Mouse (Mus musculus): ENCODE measurements around the gene Pick1.
"Not testable (repeated sequence)": the region's sequence is repeated elsewhere in the genome, so short reads cannot be mapped to it uniquely, and the experiment has no call there.

Pick1 gene

DNA sequence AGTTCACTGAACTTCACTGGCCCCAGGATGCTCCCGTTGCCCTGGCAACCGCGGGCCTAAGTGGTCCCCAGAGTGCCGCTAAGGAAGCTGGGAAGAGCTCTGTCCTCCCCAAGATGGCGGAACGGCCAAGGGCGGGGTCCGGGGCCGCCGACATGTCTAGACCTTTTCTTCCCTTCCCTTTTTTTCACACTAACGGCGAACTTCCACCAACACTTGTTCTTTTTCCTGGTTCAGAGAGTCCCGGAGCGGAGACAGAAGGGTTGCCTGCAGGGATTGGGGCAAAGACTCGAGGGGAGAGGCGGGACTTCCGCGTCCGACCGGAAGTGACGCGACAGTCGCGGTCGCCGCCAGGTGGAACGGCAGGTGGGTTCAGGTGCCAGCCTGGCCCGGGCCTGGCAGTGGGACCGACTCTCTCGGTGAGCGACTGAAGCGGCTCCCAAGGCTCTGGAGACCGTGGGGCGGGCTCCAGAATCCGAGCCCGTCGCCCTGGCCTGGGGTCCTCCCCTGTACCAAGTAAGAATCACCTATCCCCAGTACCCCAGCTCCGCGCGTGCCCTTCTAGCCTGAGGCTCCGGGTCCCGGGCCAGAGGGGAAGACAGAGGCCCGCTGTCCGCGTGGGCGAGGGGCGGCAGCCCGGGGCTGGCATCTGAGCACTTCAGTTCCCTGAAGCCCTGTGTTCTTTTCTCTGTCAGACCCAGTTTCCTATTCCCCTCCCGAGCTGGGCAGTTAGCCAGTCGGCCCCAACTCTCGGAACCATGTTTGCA is at the start of gene Pick1, which contains the start of gene Gm49486:
Pick1 (plus strand) TSS at position 116 of the 764 bp plus-strand sequence.
Gm49486 (plus strand) TSS at position 334 of the 764 bp plus-strand sequence.
- peak; percentile 92 for DNase-seq

- no peak for DNase-seq
Measured at GRCm38 (mm10) chr15:79185213-79185612, 43.8 kb upstream of the Pick1 start.

DNA sequence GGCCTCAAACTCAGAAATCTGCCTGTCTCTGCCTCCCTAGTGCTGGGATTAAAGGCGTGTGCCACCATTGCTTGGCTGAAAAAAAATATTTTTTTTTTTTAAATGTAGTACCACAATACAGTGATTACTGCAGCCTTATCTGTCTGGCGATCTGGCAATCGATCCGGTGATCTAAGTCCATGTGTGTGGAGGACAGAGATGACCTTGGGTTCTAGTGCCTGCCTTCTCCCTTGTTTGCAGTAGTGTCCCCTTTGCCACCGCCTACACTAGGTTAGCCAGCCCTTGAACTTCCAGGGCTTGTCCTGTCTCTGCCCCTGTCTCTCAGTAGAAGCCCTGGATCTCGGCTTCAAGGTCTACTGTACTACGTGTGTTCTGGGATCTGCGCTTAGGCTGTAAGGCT is 41.2 kb upstream of the Pick1 start:
- no peak for DNase-seq

DNA sequence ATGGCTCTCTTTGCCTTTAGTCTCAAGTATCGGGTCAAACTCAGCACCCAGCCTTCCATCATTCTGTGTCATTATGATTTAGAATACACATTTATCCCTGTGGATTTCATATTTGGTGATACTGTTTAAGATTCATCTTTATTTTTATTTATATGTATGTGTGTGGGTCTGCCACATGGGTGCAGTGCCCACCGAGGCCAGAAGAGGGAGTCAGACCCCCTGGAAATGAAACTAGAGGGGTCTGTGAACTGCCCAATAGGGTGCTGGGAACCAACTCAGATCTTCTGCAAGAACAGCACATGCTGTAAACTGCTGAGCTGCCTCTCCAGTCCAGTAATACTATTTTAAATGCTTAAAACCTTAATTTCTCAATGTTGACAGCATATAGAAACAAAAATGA is 37.5 kb upstream of the Pick1 start:
- no peak for DNase-seq

GRCm38 (mm10) chr15:79192450-79192849 is 36.5 kb upstream of the Pick1 start:
- no peak for DNase-seq

DNA sequence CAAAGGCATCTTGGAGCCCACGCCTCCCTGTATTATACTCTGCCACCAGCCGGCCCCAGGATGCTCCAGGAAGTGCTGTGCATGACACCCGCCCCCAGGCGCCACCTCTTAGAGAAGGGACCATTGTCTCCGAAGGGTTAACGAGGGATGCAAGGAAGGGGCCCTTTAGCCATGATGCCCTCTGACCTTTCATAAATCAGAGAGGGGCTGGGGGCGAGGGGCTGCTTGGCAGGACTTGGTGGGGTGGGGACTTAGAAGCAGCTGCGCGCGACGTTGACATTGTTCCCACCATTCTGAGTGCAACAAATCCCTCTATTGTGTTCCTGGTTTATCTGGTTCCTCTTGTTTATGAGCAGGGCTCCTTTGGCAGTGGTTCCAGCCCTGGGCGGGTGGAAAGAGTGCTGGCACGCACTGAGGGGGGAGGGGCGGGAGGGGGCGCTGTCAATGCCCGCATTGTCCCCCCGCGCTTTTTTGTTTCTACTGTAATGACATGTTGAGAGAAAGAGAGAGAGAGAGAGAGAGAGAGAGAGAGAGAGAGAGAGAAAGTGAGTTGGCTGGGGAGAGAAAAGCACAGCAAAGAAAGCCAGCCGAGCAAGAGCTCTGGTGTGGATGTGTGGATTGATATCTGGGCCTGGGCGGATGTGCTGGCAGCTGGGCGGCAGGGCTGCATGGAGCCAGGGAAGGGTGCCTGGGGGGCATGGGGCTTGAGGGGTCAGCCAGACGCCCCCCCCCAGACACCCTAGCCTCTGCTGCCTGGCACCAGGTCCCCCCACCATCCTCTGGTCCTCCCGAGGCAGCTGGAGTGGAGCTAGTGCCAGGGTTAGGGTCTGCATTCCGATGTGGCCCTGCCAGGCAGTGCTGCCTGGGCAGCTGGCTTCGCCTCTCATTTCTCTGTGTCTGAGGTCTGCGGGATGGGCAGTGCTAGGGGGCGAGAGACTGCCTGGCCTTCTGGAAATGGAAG is 35.8 kb upstream of the Pick1 start:
- peak; percentile 18 for DNase-seq

- no peak for DNase-seq
Measured at GRCm38 (mm10) chr15:79194048-79194447, 34.9 kb upstream of the Pick1 start.

GRCm38 (mm10) chr15:79194946-79195345 is 34.0 kb upstream of the Pick1 start:
- DNase-seq = no peak

DNA sequence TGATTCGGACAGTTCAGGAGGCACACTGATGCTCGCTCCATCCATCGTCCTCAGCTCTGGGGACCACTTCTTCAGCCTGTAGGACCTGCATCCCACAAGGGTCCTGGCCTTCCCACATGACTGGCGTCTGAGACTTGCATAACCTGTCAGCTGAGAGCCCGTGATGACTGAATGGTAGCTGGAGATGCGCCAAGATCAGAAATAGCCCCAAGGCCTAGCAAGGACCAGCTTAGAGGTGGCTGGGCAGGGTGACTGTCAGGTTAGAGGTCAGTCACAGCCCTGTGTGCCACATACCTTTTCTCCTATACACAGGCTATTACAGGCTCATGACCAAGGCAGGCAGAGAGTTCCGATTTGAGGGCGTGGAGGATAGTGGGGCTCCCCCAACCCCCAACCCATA is 33.5 kb upstream of the Pick1 start:
- DNase-seq = no peak

GRCm38 (mm10) chr15:79199390-79199976 is 29.5 kb upstream of the Pick1 start:
- no peak for DNase-seq

- no peak for DNase-seq
Measured at GRCm38 (mm10) chr15:79201491-79202150, 27.4 kb upstream of the Pick1 start.

- DNase-seq = no peak
Measured at GRCm38 (mm10) chr15:79202575-79202974, 26.4 kb upstream of the Pick1 start.

DNA sequence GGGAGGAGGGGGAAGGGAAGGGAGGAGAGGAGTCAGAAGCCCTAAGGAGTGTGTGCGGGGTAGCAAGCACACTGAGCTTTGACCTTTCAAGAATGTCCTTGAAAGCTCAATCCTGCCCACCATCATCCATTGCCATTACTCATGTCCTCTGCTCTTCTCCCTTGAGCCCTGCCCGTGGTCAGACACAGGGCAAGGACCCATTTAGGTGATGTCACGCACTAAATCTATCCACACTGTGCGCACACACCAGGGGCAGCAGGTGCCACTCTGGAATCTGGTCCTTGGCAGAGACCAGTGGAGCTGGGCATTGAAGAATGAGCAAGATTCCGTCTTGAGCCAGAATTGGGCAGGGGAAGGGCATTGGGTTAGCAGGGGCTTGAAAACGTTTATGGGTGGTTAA is 20.8 kb upstream of the Pick1 start:
- no peak for DNase-seq

DNA sequence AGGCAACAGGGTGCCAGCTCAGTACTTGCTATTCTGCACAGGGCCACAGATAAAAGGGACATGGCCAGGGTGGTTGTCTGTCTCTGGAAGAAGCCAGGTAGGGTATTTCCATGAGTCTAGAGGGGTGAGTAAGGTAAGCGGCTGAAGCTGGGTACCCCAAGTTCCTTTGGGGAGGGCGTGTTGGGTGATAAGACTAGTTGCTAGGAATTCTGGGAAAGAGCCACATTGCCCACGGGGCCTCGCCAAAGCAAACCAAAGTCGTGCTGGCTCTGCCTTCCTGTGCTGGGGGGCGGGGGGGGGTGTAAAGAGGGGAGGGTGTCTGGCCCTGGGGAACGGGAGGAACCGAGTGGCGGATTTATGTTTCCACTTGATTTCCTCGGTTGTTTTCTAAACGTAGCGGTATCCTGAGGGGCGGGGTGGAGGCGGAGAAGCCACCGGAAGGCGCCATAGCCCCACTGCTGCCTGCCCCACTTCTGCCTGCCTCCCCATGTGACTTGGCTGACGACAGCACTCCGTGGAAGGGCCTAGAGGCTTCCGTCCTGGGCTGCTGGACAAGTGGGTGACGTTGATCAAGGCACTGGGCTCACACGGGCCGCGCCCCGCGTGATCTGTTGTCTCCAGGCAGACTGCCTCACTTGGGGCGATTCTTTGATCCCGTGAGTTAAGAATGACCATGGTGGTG is 20.1 kb upstream of the Pick1 start:
- peak; percentile 24 for DNase-seq

GRCm38 (mm10) chr15:79210357-79210756 is 18.6 kb upstream of the Pick1 start:
- no peak for DNase-seq

DNA sequence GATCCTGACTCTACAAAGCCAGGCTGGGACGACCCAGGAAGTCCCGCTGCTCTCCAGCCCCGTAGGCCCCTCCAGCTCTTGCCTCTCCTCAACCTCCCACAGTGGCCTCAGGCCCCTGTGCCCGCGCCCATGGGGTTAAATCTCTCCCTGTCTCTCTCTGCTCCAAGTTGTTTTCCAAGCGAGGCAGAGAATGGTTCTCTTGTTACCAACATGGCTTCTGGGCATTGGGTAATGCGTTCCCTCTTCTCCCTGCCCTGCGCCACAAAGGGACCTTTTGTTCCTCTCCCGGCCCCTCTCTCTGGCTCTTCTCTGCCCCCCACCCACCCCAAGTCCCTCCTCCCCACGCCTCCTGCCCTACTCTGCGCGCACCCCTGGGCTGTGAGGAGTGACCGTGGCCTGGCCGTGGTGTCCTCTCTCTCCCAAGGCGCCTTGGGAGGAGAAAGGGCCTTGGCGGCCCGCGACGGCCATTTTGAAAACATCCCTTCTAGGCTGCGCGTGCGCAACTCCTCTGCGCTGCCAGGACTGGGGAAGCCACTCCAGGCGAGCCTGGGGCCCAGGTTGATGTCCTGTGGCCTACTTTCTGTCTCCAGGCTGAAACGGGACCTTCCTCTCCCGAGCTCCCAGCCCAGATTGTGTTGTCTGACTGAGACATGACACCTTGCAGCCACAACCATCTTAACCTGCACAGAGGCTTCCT is 16.1 kb upstream of the Pick1 start:
- DNase-seq = no peak

GRCm38 (mm10) chr15:79213591-79213990 is 15.4 kb upstream of the Pick1 start:
- DNase-seq = no peak

DNA sequence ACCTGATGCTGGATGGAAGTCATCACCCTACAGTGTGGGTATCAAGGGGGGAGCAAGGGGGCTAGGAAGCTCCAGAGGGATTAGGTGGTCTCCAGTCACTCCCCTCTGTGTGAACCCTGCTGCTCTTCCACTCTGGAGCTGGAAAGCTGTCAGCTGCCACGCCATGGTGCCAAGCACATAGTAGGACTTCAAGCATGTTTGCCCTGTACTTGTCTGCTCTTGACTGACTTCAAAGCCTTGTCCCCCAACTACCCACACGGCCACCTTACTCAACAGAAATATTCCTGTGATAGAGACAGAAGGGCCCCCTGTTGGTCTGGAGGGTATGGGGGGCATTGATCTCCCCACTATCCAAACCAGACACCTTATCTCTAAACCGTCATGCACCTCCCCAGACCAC is 12.8 kb upstream of the Pick1 start:
- no peak for DNase-seq

- no peak for DNase-seq
Measured at GRCm38 (mm10) chr15:79219572-79219971, 9.4 kb upstream of the Pick1 start.

GRCm38 (mm10) chr15:79223641-79224040 is 5.3 kb upstream of the Pick1 start:
- no peak for DNase-seq

DNA sequence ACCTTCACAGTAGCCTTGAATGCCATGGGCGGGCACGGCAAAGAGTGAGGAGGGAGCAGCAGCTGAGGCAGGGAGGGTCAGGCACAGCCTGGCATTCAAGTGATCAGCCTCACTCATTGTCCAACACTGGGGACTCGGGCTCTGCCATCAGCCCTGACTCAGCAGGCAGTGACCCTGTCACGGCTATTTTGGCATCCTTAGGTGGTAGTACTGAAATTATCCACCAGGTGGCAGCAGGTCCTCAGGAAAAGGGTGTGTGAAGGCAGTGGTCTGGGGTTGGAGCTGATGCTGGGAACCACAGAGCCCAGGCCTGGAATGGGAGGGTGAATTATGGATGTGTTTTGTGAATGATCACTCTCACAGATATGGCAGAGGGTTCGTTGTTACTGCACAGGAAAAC is 4.3 kb upstream of the Pick1 start:
- peak; percentile 84 for DNase-seq

DNA sequence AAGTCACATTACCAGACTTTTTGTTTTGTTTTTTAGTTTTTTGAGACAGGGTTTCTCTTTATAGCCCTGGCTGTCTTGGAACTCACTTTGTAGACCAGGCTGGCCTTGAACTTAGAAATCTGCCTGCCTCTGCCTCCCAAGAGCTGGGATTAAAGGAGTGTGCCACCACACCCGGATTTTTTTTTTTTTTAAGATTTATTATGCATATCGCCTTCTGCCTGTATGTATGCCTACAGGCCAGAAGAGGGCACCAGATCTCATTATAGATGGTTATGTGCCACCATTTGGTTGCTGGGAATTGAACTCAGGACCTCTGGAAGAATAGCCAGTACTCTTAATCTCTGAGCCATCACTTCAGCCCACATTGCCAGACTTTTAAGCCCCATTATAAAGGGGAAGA is 3.2 kb upstream of the Pick1 start:
- DNase-seq = not testable (repeated sequence)
